Mouse (Mus musculus): ENCODE data around the gene Negr1. TPM values are rescaled to one million over a fixed set of nuclear protein-coding genes. Genes with fewer than 3 reads are reported as not detected.

Negr1 gene
- 1 to 10 TPM in 1 of 2 experiments, under 1 TPM in 1; 0.07 to 4.2 TPM for polyA plus RNA-seq (2012; fragmentation: generic; extraction: Trizol)

DNA sequence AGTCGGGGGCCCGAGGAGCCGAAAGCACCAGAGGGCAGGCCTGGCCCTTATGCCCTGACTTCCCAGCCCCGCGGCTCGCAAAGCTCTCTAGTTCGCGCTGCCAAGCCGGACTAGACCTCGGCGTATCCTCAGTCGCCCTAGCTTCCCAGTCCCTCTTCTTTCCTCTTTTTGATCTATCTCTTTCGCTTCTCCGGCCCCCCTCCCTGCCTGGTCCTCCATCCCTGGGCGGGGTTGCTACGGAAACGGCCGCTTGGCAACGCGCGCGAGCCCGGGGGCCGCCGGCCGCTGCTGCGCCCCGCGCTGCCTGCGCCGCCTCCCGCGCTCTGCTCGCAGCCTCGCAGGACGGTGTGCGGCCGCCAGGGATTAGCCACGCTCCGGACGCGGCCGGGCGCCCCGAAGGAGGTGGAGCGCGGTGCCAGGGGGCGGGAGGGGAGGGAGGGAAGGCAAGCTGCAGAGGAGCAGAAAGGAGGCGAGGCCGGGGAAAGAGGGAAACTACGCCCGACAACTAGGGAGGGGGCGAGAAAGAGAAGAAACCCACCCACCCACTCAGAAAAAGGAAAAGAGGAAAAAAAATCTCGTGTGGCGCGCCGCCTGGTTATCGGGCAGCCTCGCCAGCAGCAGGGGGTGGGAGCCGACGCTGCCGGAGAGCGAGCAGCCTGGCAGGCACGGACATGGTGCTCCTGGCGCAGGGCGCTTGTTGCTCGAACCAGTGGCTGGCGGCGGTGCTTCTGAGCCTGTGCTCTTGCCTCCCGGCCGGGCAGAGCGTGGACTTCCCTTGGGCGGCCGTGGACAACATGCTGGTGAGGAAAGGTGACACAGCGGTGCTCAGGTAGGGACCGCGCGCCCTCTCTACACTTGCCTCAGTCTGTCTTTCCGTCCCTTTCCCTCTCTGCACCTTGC lies at the start of gene Negr1:
TSS of gene Negr1 (plus strand) at position 271 of the 900 bp plus-strand sequence.

Data from C3H10T1/2 (cell line).